Mouse (Mus musculus): Measurements from ENCODE around the gene Dedd2. TPM values are rescaled to one million over a fixed set of nuclear protein-coding genes. Genes with fewer than 3 reads are reported as not detected.
A peak's percentile ranks its signal among the peaks of the same experiment; 100 is the strongest.

Gene Dedd2
- total RNA-seq, 2 experiments from 2014 or later = 23.7 to 24.1 TPM

- Histone ChIP-seq H3K4me3 (no peak overlapping the region), H3K27ac (no peak overlapping the region)
- TF ChIP-seq CTCF (conservative IDR thresholded peaks at IDR 0.05) = no peak
- DNase-seq (ENCODE audit: low spot score in 2 of 2) = no peak
These were observed 16.8 kb downstream of the Dedd2 start for GRCm38 (mm10) chr7:25203624-25204023.

GRCm38 (mm10) chr7:25197384-25198018 is 22.9 kb downstream of the Dedd2 start:
- H3K27ac ChIP-seq = no peak overlapping the region
- no peak for DNase-seq (ENCODE audit: low spot score in 2 of 2)
- no peak overlapping the region for H3K4me3 ChIP-seq
- TF ChIP-seq CTCF (conservative IDR thresholded peaks at IDR 0.05) = no peak

GRCm38 (mm10) chr7:25196107-25196506 is 24.3 kb downstream of the Dedd2 start:
- no peak overlapping the region for H3K27ac ChIP-seq
- no peak for TF ChIP-seq CTCF (conservative IDR thresholded peaks at IDR 0.05)
- no peak overlapping the region for H3K4me3 ChIP-seq
- no peak for DNase-seq (ENCODE audit: low spot score in 2 of 2)

- DNase-seq (ENCODE audit: low spot score in 2 of 2) = no peak
- Histone ChIP-seq H3K4me3 (no peak overlapping the region), H3K27ac (no peak overlapping the region)
- no peak for TF ChIP-seq CTCF (conservative IDR thresholded peaks at IDR 0.05)
These were observed 25.3 kb downstream of the Dedd2 start for GRCm38 (mm10) chr7:25195148-25195547.

GRCm38 (mm10) chr7:25192110-25192509 is 28.3 kb downstream of the Dedd2 start:
- TF ChIP-seq CTCF (conservative IDR thresholded peaks at IDR 0.05) = no peak
- no peak for DNase-seq (ENCODE audit: low spot score in 2 of 2)

GRCm38 (mm10) chr7:25190806-25191205 is 29.6 kb downstream of the Dedd2 start:
- H3K27ac ChIP-seq = no peak overlapping the region
- TF ChIP-seq CTCF (conservative IDR thresholded peaks at IDR 0.05) = no peak
- H3K4me3 ChIP-seq = no peak overlapping the region
- DNase-seq (ENCODE audit: low spot score in 2 of 2) = no peak

More at GRCm38 (mm10) chr7:25192110-25192509, 28.3 kb downstream of the Dedd2 start:
- Histone ChIP-seq H3K27ac (no peak overlapping the region), H3K4me3 (no peak overlapping the region)

- Histone ChIP-seq H3K4me3 (no peak overlapping the region; the same call in 1 of the 2 replicates), H3K27ac (no peak overlapping the region)
- peak; percentile 99 for TF ChIP-seq CTCF (conservative IDR thresholded peaks at IDR 0.05)
- peak; percentile 86 to 90 for DNase-seq (ENCODE audit: low spot score in 2 of 2)
These were observed 32.5 kb downstream of the Dedd2 start for GRCm38 (mm10) chr7:25187662-25188650.

- no peak overlapping the region for H3K4me3 ChIP-seq
- no peak for DNase-seq (ENCODE audit: low spot score in 2 of 2)
- no peak overlapping the region for H3K27ac ChIP-seq
- TF ChIP-seq CTCF (conservative IDR thresholded peaks at IDR 0.05) = no peak
These were observed 36.3 kb downstream of the Dedd2 start for GRCm38 (mm10) chr7:25184091-25184490.

GRCm38 (mm10) chr7:25181814-25182213 is 38.6 kb downstream of the Dedd2 start:
- TF ChIP-seq CTCF (conservative IDR thresholded peaks at IDR 0.05) = no peak
- peak overlapping the region; percentile 36; the same call in 1 of the 2 replicates for H3K4me3 ChIP-seq
- DNase-seq (ENCODE audit: low spot score in 2 of 2) = no peak
- H3K27ac ChIP-seq = no peak overlapping the region

GRCm38 (mm10) chr7:25181331-25181790 is 39.1 kb downstream of the Dedd2 start:
- TF ChIP-seq CTCF (conservative IDR thresholded peaks at IDR 0.05) = peak; percentile 83
- Histone ChIP-seq H3K4me3 (peak overlapping the region; percentile 36; the same call in 1 of the 2 replicates), H3K27ac (no peak overlapping the region)
- peak in 1 of 2 experiments; percentile 35 for DNase-seq (ENCODE audit: low spot score in 2 of 2)

GRCm38 (mm10) chr7:25180512-25180911 is 39.9 kb downstream of the Dedd2 start:
- Histone ChIP-seq H3K27ac (peak overlapping the region; percentile 94; the same call in 1 of the 2 replicates), H3K4me3 (no peak overlapping the region)
- no peak for DNase-seq (ENCODE audit: low spot score in 2 of 2)
- no peak for TF ChIP-seq CTCF (conservative IDR thresholded peaks at IDR 0.05)

- peak; percentile 65 for TF ChIP-seq CTCF (conservative IDR thresholded peaks at IDR 0.05)
- Histone ChIP-seq H3K4me3 (peak within 1 kb of the TSS; percentile 71), H3K27ac (peak within 1 kb of the TSS; percentile 94)
- DNase-seq (ENCODE audit: low spot score in 2 of 2) = peak; percentile 82 to 89
These were observed 40.7 kb downstream of the Dedd2 start, which contains the start of gene Pou2f2 for GRCm38 (mm10) chr7:25179606-25180161. TSS of gene Pou2f2 (minus strand) at chr7:25179726.
